Mouse (Mus musculus): ENCODE measurements around the gene Rnf152. TPM values are rescaled to one million over a fixed set of nuclear protein-coding genes. Genes with fewer than 3 reads are reported as not detected.
A peak's percentile ranks its signal among the peaks of the same experiment; 100 is the strongest.

Gene Rnf152
- polyA plus RNA-seq, 1 experiment = 0.27 TPM

GRCm38 (mm10) chr1:105355910-105356290 lies 610 bp downstream of the Rnf152 start:
- no peak for TF ChIP-seq CTCF (IDR thresholded peaks at IDR 0.05; ENCODE audit: control insufficient read depth, insufficient read depth, insufficient replicate concordance, low read depth, low read length)
- no peak for TF ChIP-seq POLR2A (IDR thresholded peaks at IDR 0.05; ENCODE audit: control insufficient read depth, low read depth, low read length)
- Histone ChIP-seq H3K36me3 (ENCODE audit: control insufficient read depth, insufficient read depth, low read length) (no peaks in the 10 kb centered on the region), H3K4me1 (ENCODE audit: control insufficient read depth, insufficient read depth, low read length) (peaks cover 3% of the 10 kb centered on the region), H3K4me3 (ENCODE audit: control insufficient read depth, low read depth, low read length) (peak overlapping the region; percentile 75), H3K27me3 (ENCODE audit: control insufficient read depth, insufficient read depth, low read length) (no peaks in the 10 kb centered on the region), H3K27ac (ENCODE audit: control insufficient read depth, insufficient read depth, low read depth, low read length) (no peak overlapping the region)

DNA sequence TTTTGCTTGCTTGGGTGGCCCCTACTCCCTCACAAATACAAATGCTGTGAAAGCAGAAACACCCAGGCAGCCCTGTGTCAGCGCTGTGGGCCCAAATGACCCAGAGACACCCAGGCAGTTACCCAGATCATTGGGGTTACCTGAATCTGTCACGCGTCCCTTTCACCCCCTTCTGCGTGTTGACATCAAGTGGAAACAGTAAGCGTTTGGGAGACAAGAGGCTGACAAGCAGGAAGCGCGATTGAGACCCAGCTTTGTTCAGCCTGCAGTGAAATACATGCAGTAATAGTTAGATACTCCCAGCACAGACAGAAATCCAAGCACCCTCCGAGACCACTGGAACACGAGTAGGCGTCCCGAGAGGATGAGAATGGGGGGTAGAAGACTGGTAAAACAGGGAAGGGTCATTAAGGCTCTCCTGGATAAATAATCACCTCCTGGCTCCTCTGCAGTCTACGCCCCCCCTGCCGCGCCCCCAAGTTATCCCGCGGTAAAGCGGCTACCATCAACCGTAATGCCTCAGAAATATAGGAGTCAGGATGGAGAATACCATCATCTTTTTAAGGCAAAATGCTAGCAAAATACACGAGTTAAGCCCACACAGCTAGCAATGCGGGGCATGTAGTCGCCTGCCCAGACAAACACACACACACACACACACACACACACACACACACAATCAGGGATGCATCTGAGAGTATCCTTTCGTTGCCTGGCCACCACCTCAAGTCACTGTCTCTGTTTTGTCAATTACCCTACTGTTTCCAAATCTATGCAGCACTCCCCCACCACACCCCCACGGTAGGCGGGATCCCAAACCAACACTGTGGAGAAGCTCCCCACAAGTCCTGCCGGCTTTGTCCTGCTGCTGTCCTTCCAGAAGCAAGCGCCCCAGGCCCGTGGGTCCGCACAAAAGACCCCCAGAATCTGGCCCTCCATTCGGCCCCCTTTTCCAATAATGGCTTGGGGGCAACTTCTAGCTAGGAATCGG lies 1.3 kb downstream of the Rnf152 start:
- H3K4me3 ChIP-seq (ENCODE audit: control insufficient read depth, low read depth, low read length) = peak overlapping the region; percentile 75
- H3K27me3 ChIP-seq (ENCODE audit: control insufficient read depth, insufficient read depth, low read length) = no peaks in the 10 kb centered on the region
- H3K36me3 ChIP-seq (ENCODE audit: control insufficient read depth, insufficient read depth, low read length) = no peaks in the 10 kb centered on the region
- TF ChIP-seq CTCF (IDR thresholded peaks at IDR 0.05; ENCODE audit: control insufficient read depth, insufficient read depth, insufficient replicate concordance, low read depth, low read length) (no peak), POLR2A (IDR thresholded peaks at IDR 0.05; ENCODE audit: control insufficient read depth, low read depth, low read length) (no peak)
- H3K27ac ChIP-seq (ENCODE audit: control insufficient read depth, insufficient read depth, low read depth, low read length) = no peak overlapping the region
- H3K4me1 ChIP-seq (ENCODE audit: control insufficient read depth, insufficient read depth, low read length) = peaks cover 3% of the 10 kb centered on the region

- H3K4me1 ChIP-seq (ENCODE audit: control insufficient read depth, insufficient read depth, low read length) = peaks cover 3% of the 10 kb centered on the region
- TF ChIP-seq CTCF (IDR thresholded peaks at IDR 0.05; ENCODE audit: control insufficient read depth, insufficient read depth, insufficient replicate concordance, low read depth, low read length) (no peak), POLR2A (IDR thresholded peaks at IDR 0.05; ENCODE audit: control insufficient read depth, low read depth, low read length) (no peak)
- no peaks in the 10 kb centered on the region for H3K36me3 ChIP-seq (ENCODE audit: control insufficient read depth, insufficient read depth, low read length)
- H3K27ac ChIP-seq (ENCODE audit: control insufficient read depth, insufficient read depth, low read depth, low read length) = no peak overlapping the region
- no peak overlapping the region for H3K4me3 ChIP-seq (ENCODE audit: control insufficient read depth, low read depth, low read length)
- H3K27me3 ChIP-seq (ENCODE audit: control insufficient read depth, insufficient read depth, low read length) = no peaks in the 10 kb centered on the region
These were observed 4.7 kb downstream of the Rnf152 start for GRCm38 (mm10) chr1:105351806-105352205.

DNA sequence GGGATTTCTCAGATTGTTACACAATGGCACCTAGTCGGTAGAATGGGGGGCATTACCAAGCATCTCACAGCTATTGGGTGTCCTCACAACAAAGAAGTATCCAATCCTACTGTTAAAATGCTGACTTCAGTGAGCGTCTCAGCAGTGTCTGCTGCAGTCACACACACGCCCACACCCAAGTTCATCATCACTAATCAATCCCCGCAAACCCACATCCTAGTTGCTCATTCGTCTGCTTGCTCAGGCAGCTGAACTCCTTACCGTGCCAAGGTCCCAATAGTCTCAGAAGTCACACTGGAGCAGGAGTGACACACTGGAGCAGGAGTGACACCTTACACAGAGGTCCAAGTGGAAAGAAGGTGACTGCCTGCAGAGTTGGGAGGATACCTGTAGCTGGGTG lies 14.2 kb downstream of the Rnf152 start:
- TF ChIP-seq CTCF (IDR thresholded peaks at IDR 0.05; ENCODE audit: control insufficient read depth, insufficient read depth, insufficient replicate concordance, low read depth, low read length) (no peak), POLR2A (IDR thresholded peaks at IDR 0.05; ENCODE audit: control insufficient read depth, low read depth, low read length) (no peak)
- H3K36me3 ChIP-seq (ENCODE audit: control insufficient read depth, insufficient read depth, low read length) = no peaks in the 10 kb centered on the region
- H3K4me1 ChIP-seq (ENCODE audit: control insufficient read depth, insufficient read depth, low read length) = no peaks in the 10 kb centered on the region
- H3K4me3 ChIP-seq (ENCODE audit: control insufficient read depth, low read depth, low read length) = no peak overlapping the region
- no peaks in the 10 kb centered on the region for H3K27me3 ChIP-seq (ENCODE audit: control insufficient read depth, insufficient read depth, low read length)
- no peak overlapping the region for H3K27ac ChIP-seq (ENCODE audit: control insufficient read depth, insufficient read depth, low read depth, low read length)

DNA sequence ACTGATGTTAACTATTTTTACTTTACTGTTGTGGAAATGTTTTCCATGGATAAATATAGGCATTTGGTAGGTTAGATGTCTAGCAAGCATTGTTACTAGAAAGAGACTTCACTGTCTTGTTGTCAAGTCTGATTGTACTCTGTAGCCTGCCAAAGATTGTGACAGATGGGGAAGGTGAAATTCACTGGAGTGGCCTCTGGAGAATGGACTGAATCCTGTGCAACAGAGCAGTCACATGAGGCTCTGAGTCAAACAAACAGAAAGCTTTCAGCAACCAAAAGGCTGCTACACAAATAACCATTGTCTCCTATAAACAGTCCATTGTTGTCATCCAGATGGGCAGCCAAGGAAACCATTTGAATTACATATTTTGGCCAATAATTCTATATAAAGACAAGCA lies 15.6 kb downstream of the Rnf152 start:
- TF ChIP-seq CTCF (IDR thresholded peaks at IDR 0.05; ENCODE audit: control insufficient read depth, insufficient read depth, insufficient replicate concordance, low read depth, low read length) (no peak), POLR2A (IDR thresholded peaks at IDR 0.05; ENCODE audit: control insufficient read depth, low read depth, low read length) (no peak)
- no peaks in the 10 kb centered on the region for H3K4me1 ChIP-seq (ENCODE audit: control insufficient read depth, insufficient read depth, low read length)
- H3K36me3 ChIP-seq (ENCODE audit: control insufficient read depth, insufficient read depth, low read length) = no peaks in the 10 kb centered on the region
- H3K4me3 ChIP-seq (ENCODE audit: control insufficient read depth, low read depth, low read length) = no peak overlapping the region
- no peak overlapping the region for H3K27ac ChIP-seq (ENCODE audit: control insufficient read depth, insufficient read depth, low read depth, low read length)
- no peaks in the 10 kb centered on the region for H3K27me3 ChIP-seq (ENCODE audit: control insufficient read depth, insufficient read depth, low read length)

DNA sequence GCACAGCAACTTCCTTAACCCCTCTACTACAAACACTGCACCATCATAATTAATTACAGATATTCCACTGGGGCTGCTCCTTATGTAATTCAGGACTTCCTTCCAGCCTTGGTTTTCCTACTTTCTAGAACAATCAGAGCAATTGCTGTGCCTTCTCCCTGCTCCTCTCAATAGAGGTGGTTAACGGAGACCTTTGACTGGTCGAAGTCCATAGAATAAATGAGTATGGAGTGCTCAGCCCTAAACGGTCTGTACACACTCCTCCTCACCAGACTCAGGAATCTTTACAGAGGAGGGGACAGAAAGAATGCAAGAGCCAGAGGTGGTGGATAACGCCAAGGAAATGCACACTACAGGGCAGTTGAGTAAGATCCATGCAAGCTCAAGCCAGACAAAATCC lies 19.1 kb downstream of the Rnf152 start:
- Histone ChIP-seq H3K4me3 (ENCODE audit: control insufficient read depth, low read depth, low read length) (no peak overlapping the region), H3K36me3 (ENCODE audit: control insufficient read depth, insufficient read depth, low read length) (no peaks in the 10 kb centered on the region), H3K27me3 (ENCODE audit: control insufficient read depth, insufficient read depth, low read length) (no peaks in the 10 kb centered on the region), H3K27ac (ENCODE audit: control insufficient read depth, insufficient read depth, low read depth, low read length) (no peak overlapping the region), H3K4me1 (ENCODE audit: control insufficient read depth, insufficient read depth, low read length) (no peaks in the 10 kb centered on the region)
- no peak for TF ChIP-seq POLR2A (IDR thresholded peaks at IDR 0.05; ENCODE audit: control insufficient read depth, low read depth, low read length)
- TF ChIP-seq CTCF (IDR thresholded peaks at IDR 0.05; ENCODE audit: control insufficient read depth, insufficient read depth, insufficient replicate concordance, low read depth, low read length) = no peak

GRCm38 (mm10) chr1:105336096-105336495 lies 20.4 kb downstream of the Rnf152 start:
- TF ChIP-seq POLR2A (IDR thresholded peaks at IDR 0.05; ENCODE audit: control insufficient read depth, low read depth, low read length) = no peak
- no peak for TF ChIP-seq CTCF (IDR thresholded peaks at IDR 0.05; ENCODE audit: control insufficient read depth, insufficient read depth, insufficient replicate concordance, low read depth, low read length)
- Histone ChIP-seq H3K4me1 (ENCODE audit: control insufficient read depth, insufficient read depth, low read length) (no peaks in the 10 kb centered on the region), H3K4me3 (ENCODE audit: control insufficient read depth, low read depth, low read length) (no peak overlapping the region), H3K27ac (ENCODE audit: control insufficient read depth, insufficient read depth, low read depth, low read length) (no peak overlapping the region), H3K36me3 (ENCODE audit: control insufficient read depth, insufficient read depth, low read length) (no peaks in the 10 kb centered on the region), H3K27me3 (ENCODE audit: control insufficient read depth, insufficient read depth, low read length) (no peaks in the 10 kb centered on the region)
